Mouse (Mus musculus) liver, postnatal 0 days (tissue): Measurements from ENCODE around the gene Naa80.
A peak's percentile ranks its signal among the peaks of the same experiment; 100 is the strongest.

ENCODE experiments used
- CTCF ChIP-seq: sonication (generic); IDR thresholded peaks from 2 replicates; pipeline ENCODE4 v1.5.1; 2016; ENCODE audit warnings: antibody characterized with exemption, low read depth
- EP300 ChIP-seq: IDR thresholded peaks from 2 replicates; pipeline ENCODE4 v1.6.1; 2016; ENCODE audit warnings: antibody characterized with exemption, low read depth, mild to moderate bottlenecking

GRCm38 (mm10) chr9:107590058-107590772 is 11.5 kb downstream of the Naa80 start:
- TF ChIP-seq EP300, result no peak
- peak; percentile 52 for TF ChIP-seq CTCF
